Mouse (Mus musculus) thymus, adult 18-20 months (tissue): ENCODE results near the gene Cfap54.

Source experiments
- DNase-seq, 2 experiments: peaks; one replicate each; pipeline ENCODE4 v3.0.0; 2022; ENCODE audit warnings: mixed read lengths in 2 of 2

The Cfap54 gene

DNA sequence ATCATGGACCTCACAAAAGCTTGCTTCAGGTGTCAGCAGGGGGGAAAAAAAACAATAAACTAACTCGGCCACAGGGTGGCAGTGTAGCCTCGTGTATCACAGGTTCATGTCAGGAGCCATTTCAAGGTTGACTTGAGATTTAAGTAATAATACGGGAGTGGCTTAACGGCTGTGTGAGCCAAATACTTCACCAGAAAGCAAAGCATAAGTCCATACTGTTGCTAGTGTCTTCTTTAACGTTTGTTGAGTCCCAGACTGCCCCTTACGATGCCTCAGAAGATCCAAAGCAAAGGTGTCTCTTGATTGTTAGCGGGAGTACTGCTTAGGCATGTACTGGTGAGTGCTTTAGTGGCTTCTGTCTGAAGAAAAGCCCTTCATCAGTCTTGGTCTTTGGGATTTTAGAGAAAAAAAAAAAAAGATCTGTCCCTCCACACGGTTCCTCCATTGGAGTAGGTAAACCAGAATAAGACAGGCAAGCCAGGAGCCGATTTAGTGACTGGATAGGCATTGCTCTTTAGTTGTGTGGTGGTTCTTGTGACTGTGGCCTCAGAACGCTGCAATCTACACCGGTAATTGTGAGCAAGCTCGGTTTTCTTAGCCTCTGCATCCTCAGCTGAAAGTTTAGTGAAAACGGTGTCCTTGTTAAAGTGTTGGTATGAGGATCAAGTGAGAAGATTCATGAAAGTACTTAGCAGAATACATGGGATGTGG lies 30.2 kb downstream of the Cfap54 start:
- DNase-seq = peak; percentile 61 to 74

DNA sequence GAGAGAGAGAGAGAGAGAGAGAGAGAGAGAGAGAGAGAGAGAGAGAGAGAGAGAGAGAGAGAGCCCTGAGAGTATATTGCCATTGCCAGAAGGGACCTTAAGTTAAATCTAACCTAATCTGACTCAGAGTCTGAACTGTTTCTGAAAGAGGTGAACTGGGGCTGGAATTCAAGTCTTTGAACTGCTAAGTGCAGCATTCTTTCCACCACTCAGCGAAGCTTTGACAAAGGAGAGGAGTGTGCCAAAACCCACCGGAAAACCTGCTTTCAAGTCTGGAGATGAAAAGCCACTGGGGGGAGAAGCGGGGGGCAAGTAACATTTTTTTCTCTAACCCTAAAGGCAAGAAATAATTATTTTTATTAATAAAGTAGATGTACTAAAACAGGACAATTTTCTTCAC lies 30.8 kb downstream of the Cfap54 start:
- DNase-seq = no peak

GRCm38 (mm10) chr10:93043195-93043594 lies 38.2 kb downstream of the Cfap54 start:
- no peak for DNase-seq

- DNase-seq = peak in 1 of 2 experiments; percentile 18
These were observed 39.6 kb downstream of the Cfap54 start for GRCm38 (mm10) chr10:93041850-93042249.

GRCm38 (mm10) chr10:93041392-93041791 lies 40.0 kb downstream of the Cfap54 start:
- no peak for DNase-seq

- DNase-seq = no peak
These were observed 44.9 kb downstream of the Cfap54 start for GRCm38 (mm10) chr10:93036532-93036931.

DNA sequence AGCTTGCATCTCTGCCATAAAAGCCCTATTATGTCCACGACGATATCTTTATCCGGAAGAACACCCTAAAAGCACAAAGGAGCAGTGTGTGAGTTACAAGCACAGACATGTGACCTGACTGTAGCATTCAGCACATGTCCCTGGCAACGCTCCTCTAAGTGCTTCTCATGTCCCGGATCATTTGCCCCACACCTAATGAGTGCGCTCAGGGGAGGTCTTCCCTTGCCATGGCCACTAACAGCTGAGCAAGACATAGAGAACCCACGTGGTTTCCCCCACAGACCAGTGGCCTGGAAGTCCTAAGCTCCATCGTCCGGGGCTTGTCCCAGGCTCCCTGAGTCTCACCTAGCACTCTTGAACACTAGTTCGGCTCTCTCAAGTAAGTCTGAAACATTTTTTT lies 45.9 kb downstream of the Cfap54 start:
- DNase-seq = no peak

GRCm38 (mm10) chr10:93023295-93023694 lies 58.1 kb downstream of the Cfap54 start:
- DNase-seq = no peak

GRCm38 (mm10) chr10:93014059-93014795 lies 67.2 kb downstream of the Cfap54 start:
- no peak for DNase-seq

DNA sequence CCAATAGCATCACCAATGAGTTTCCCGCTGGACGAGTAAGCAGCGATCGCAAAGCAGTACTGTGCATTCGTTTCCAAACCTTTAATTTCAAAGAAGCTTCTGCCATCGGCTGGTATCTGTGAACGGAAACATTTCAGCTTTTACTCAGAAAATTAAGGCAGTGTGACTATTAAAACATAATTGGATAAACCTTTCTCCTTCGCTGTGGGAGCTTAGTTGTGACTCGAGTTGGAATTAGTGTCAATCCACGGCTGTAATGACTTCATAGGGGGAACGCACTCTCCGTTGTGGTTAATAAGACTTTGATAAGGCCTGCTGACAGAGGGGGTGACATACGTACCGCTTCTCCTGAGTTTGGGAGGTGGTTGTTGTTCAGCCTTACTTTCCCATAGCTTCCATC lies 70.3 kb downstream of the Cfap54 start:
- DNase-seq = no peak

DNA sequence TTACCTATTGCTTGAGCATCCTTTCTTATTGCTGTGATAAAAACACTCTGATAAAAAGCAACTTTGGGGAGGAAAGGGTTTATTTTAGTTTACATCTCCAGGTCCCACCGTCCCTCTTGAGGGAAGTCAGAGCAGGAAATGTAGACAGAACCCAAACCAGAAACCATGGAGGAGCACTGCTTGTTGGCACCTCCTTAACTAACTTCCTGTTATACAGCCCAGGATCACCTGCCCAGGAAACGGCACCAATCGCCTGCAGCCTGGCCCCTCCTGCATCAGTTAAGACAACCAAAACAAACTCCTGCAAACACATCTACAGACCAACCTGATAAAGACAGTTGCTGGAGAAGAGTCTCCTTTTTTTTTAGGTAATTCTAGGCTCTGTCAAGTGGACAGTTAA lies 74.4 kb downstream of the Cfap54 start:
- DNase-seq = no peak

DNA sequence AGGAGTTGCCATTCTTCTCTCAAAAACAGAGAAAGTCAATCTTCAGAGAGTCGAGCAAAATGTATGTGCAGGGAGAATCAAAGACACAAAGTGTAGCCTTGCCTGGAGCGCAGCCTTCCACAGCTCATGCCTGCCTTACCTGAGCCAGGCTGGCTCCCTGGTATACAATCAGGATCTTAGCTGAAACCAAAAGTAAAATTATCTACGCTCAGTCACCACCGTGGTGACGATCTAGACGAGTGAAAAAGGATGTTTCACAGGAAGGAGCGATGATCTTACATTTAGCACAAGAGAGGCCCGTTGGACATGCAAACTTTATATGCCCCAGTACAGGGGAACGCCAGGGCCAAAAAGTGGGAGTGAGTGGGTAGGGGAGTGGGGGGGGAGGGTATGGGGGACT lies 75.0 kb downstream of the Cfap54 start:
- DNase-seq = no peak

DNA sequence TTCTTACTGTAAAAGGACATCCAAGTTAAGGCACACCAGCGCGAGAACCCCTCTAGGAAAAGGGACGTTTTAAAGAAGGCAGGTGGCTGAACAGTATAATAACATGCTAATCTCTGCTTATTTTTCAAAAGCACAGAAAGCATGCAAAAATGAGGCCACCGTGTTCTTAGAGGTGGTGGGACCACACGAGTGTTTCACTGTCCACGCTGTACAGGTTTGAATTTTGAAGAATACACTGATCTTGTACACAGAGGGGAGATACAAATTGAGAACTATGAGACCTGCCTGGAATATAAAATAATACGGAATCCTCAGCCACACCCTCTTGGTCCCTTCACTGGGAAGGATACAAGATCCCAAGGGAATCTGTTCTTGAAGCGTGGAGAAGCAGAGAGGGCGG lies 82.9 kb downstream of the Cfap54 start:
- no peak for DNase-seq

- no peak for DNase-seq
These were observed 86.2 kb downstream of the Cfap54 start for GRCm38 (mm10) chr10:92995186-92995585.

DNA sequence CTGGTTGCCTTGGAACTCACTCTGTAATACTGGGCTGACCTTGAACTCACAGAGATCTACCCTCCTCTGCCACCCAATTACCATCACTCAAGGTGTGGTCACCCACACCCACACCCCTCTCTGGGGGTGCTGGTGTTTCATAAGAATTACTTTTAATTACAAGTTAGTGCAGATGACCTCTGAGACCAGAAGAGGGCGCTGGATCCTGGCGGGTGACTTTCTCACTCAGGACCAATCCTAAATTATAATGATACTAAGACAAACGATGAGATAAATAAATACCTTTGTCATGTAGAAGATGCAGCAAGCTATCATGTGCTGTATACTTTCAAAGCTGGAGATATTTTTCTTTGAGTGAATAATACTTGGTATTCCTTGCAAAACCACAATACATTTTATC lies 87.1 kb downstream of the Cfap54 start:
- no peak for DNase-seq

DNA sequence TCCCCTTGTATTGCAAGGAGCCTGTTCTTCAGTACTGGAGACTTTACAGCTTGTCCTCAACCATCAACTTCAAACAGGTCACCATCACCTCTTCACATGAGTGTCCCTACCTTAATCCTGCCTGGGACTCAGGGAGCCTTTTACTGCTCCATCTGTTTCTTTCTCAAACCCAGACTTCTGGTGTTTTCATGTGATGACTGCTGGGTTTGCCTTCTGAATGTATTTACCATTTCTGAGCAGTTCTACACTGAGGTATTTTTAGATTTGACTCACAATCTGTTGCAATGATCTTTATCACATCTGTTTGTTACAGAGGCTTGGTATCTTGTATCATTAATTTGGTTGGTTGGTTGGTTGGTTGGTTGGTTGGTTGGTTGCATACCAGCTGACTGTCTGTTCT lies 88.9 kb downstream of the Cfap54 start:
- DNase-seq = no peak

DNA sequence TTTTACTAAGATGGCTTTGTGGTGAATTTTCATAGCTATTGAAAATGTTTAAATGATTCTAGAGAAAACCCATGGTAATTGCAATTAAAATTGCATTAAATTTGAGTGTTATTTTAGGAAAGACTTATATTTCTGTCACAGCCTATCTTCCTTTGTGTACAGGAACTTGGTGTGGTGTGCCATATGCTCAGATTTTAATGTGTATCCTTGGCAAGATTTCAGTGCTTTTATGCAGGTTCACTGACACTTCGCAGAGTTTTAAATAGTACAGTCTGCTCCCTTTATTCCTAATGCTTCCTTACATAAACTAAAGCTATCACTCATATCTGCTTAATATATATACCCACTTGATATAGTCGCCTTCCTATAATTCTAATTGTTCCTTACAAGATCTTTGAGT lies 90.8 kb downstream of the Cfap54 start:
- DNase-seq = no peak

- no peak for DNase-seq
These were observed 116.3 kb downstream of the Cfap54 start for GRCm38 (mm10) chr10:92965134-92965533.

- no peak for DNase-seq
These were observed 131.4 kb downstream of the Cfap54 start for GRCm38 (mm10) chr10:92950044-92950443.

GRCm38 (mm10) chr10:92942848-92943645 lies 138.4 kb downstream of the Cfap54 start:
- DNase-seq = no peak

- no peak for DNase-seq
These were observed 139.8 kb downstream of the Cfap54 start for GRCm38 (mm10) chr10:92941616-92942015.

GRCm38 (mm10) chr10:92937741-92938285 lies 143.6 kb downstream of the Cfap54 start:
- no peak for DNase-seq

DNA sequence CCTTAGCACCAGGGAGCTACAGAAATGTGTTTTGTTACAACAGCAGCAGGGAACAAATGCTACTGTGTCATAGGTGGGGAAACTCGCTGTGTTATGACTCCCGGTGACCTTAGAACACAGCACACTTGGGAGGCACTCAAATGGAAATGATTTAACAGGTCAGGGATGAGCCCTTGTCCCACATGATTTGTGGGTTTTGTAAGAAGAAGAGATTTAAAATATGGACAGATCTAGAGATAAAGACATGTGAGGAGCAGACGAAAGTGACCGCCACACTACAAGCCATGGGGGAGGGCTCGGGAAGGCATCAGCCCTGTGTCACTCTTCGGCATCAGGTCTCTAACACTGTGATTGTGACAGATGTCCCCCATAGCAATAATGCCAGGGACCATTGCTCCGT lies 144.3 kb downstream of the Cfap54 start:
- DNase-seq = no peak
